Mouse (Mus musculus): ENCODE results near the gene Lrmda. TPM values are rescaled to one million over a fixed set of nuclear protein-coding genes. Genes with fewer than 3 reads are reported as not detected.

Lrmda gene
- polyA plus RNA-seq, 1 experiment, result not detected

DNA sequence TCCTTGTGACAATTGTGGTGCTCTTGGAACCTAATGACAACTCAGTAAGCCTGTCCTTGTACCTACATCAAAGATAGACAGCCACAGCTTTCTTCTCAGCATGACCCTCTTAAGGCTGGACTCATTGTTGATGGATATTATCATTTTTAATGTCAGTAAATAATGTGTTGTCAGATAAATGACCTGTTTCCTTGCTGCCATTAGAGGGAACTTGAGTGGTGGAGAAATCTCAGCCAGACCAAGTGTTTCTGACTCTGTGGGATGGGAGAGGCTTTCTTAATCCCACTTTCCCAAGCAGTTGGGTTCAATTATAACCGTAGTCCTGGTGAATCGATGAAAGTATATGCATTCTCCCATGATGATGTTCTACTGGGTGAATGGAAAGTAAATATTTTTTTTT is 668.9 kb downstream of the Lrmda start:
- no peak for TF ChIP-seq POLR2A (IDR thresholded peaks at IDR 0.05; ENCODE audit: low read depth, low read length)
- TF ChIP-seq CTCF (IDR thresholded peaks at IDR 0.05; ENCODE audit: borderline replicate concordance, insufficient read depth, low read length), result no peak
- H3K27ac ChIP-seq (ENCODE audit: insufficient read depth, low read length), result no peak overlapping the region
- H3K4me1 ChIP-seq (ENCODE audit: control insufficient read depth, insufficient read depth, low read length), result no peaks in the 10 kb centered on the region; the same call in 1 of the 2 replicates
- H3K4me3 ChIP-seq (ENCODE audit: insufficient read depth, low read length), result no peak overlapping the region

DNA sequence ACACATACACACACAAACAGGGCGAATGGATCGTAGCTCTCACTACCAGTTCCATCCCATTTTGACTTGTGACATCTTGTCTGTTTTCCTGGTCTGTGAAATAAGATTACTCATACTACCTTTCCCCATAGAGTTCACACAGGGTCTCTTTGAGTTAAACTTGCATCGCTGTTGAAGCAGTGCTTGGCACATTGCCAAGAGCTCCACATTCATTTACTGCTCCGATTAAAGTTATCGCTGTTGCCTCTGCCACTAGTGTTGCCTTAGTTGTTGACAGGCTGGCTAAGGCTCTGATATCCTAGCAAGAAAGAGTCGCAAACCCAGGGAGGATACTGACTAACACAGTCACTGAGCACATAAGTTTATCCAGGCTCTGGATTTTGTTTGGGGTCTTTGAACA is 675.9 kb downstream of the Lrmda start:
- TF ChIP-seq POLR2A (IDR thresholded peaks at IDR 0.05; ENCODE audit: low read depth, low read length) (no peak), CTCF (IDR thresholded peaks at IDR 0.05; ENCODE audit: borderline replicate concordance, insufficient read depth, low read length) (no peak)
- Histone ChIP-seq H3K4me3 (ENCODE audit: insufficient read depth, low read length) (no peak overlapping the region), H3K27ac (ENCODE audit: insufficient read depth, low read length) (no peak overlapping the region)

DNA sequence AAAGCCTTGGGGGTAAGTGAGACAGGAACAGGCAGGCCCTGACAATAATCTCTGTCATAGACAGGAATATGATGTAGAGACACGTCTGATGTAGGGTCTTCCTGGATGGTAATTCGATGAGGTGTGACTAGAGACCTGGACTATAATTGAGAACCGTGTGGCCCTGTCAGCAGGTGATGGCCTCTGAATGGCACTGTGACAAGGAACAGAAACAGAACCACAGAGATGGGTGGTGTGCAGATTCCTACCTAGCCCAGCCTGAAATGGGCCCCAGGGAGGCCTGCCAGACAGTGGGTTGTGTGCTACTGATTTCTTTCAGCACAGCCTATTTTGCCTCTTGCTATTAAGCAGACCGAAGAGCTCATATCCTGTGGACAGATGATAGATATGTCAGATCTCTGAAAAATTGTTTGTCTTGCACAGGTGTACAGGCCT is 676.4 kb downstream of the Lrmda start:
- TF ChIP-seq CTCF (IDR thresholded peaks at IDR 0.05; ENCODE audit: borderline replicate concordance, insufficient read depth, low read length), result no peak
- TF ChIP-seq POLR2A (IDR thresholded peaks at IDR 0.05; ENCODE audit: low read depth, low read length), result no peak
- no peak overlapping the region for H3K27ac ChIP-seq (ENCODE audit: insufficient read depth, low read length)
- H3K4me3 ChIP-seq (ENCODE audit: insufficient read depth, low read length), result no peak overlapping the region

More for the DNA sequence above, 675.9 kb downstream of the Lrmda start:
- no peaks in the 10 kb centered on the region for H3K4me1 ChIP-seq (ENCODE audit: control insufficient read depth, insufficient read depth, low read length)

DNA sequence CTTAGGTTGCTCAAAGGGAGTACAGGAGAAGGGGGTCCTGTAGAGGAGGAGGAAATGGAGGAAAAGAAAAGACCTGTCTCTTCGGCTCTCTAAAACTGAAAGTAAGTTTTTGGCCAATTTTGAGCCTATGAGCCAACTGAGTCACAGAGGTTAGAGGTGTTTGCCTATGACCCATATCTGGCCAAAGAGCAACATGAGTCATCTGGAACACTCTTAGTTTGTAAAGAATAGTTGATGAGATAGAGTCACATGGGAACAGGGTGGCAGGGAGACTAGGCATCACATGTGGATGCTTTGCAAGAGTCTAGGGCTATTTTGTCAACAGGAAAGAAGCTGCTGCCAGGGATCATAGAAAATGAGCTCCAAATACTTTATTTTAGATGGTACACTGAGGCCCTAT is 680.7 kb downstream of the Lrmda start:
- TF ChIP-seq CTCF (IDR thresholded peaks at IDR 0.05; ENCODE audit: borderline replicate concordance, insufficient read depth, low read length) (no peak), POLR2A (IDR thresholded peaks at IDR 0.05; ENCODE audit: low read depth, low read length) (no peak)
- no peaks in the 10 kb centered on the region for H3K4me1 ChIP-seq (ENCODE audit: control insufficient read depth, insufficient read depth, low read length)

More for the DNA sequence above, 676.4 kb downstream of the Lrmda start:
- H3K4me1 ChIP-seq (ENCODE audit: control insufficient read depth, insufficient read depth, low read length), result no peaks in the 10 kb centered on the region

DNA sequence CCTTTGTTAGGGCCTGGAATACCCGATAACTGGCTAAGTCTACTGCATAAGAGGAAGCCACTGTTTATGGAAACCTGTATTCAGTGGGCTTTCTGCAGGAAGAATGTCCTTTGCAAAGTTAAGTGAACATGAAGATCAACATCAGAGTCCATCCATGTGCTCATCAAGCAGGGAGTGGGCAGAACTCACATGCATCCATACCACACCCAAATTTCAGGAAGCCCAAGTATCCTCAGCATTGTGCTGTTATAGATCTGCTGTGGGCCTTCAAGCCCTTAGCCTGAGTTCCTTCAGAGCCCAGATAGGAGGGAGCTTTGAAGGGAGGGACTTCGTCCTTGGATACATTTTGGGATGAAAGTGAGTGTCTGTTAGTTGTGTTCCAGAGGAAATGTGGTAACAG is 681.2 kb downstream of the Lrmda start:
- no peak overlapping the region for H3K27ac ChIP-seq (ENCODE audit: insufficient read depth, low read length)
- no peak overlapping the region for H3K4me3 ChIP-seq (ENCODE audit: insufficient read depth, low read length)
- no peaks in the 10 kb centered on the region for H3K4me1 ChIP-seq (ENCODE audit: control insufficient read depth, insufficient read depth, low read length)
- TF ChIP-seq CTCF (IDR thresholded peaks at IDR 0.05; ENCODE audit: borderline replicate concordance, insufficient read depth, low read length) (no peak), POLR2A (IDR thresholded peaks at IDR 0.05; ENCODE audit: low read depth, low read length) (no peak)

More for the DNA sequence above, 680.7 kb downstream of the Lrmda start:
- H3K4me3 ChIP-seq (ENCODE audit: insufficient read depth, low read length), result no peak overlapping the region
- no peak overlapping the region for H3K27ac ChIP-seq (ENCODE audit: insufficient read depth, low read length)

DNA sequence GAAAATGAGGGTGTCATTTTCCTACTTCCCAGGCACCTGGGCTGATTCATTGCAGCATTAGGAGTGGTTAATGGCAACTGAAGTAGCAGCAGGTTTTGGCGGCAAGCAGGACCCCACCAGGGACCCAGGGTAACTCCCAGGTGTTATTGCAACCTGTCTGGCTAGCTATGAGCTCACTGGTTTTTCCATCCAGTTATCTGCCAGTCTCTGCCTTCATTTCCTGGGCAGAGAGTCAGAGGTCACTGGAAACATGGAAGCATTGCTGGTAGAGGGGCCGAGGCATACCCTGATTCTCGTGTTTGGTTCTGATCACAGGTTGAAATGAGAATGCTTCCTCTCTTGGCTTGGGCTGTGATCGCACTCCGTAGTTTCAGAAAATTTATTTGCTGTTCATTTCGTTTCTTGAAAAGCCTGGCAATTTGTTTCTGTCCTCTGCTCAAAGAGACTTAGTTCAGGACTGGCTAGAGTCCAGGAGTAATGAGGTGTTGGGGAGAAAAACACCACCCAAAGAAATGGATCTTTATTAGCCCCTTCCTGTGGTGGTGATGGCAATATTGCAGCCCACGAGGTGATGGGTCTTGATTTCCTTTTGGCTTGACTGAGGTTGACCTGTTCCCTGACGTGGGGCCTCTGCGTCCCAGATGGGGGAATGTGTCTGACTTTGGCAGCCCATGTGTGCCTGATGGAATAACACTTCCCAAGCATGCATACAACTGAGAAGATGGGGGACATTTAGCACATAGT is 688.6 kb downstream of the Lrmda start:
- no peak overlapping the region for H3K4me3 ChIP-seq (ENCODE audit: insufficient read depth, low read length)
- no peak for TF ChIP-seq POLR2A (IDR thresholded peaks at IDR 0.05; ENCODE audit: low read depth, low read length)
- no peak for TF ChIP-seq CTCF (IDR thresholded peaks at IDR 0.05; ENCODE audit: borderline replicate concordance, insufficient read depth, low read length)
- no peaks in the 10 kb centered on the region for H3K4me1 ChIP-seq (ENCODE audit: control insufficient read depth, insufficient read depth, low read length)
- no peak overlapping the region for H3K27ac ChIP-seq (ENCODE audit: insufficient read depth, low read length)

DNA sequence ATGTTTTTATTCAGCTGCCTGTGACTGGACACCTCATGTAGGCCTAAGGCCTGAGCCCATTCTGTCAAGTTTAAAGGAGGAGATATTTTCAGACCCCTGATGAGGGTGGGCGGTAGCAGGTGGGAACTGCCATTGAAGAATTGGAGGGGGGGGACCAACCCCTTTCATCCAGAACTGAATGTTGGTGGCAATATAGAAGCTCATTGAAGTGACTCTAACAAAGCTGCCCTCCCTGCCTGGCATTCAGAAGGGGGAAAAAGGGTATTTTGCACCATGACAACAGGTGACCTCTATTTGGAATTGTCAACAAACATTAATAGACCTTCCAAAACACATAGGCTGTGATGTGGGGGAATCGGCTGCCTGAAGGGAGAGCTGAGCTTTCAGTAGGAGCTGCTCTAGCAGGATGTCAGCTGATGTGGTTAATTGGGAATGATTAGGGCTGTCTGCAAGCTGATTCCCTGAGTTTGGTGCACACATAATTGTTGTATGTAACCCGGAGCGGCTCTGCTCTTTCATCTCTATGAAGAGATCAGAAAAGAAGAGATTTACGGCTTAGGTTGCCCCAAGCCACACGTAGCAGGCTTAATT is 690.7 kb downstream of the Lrmda start:
- Histone ChIP-seq H3K27ac (ENCODE audit: insufficient read depth, low read length) (no peak overlapping the region), H3K4me3 (ENCODE audit: insufficient read depth, low read length) (no peak overlapping the region), H3K4me1 (ENCODE audit: control insufficient read depth, insufficient read depth, low read length) (no peaks in the 10 kb centered on the region)
- TF ChIP-seq POLR2A (IDR thresholded peaks at IDR 0.05; ENCODE audit: low read depth, low read length), result no peak

DNA sequence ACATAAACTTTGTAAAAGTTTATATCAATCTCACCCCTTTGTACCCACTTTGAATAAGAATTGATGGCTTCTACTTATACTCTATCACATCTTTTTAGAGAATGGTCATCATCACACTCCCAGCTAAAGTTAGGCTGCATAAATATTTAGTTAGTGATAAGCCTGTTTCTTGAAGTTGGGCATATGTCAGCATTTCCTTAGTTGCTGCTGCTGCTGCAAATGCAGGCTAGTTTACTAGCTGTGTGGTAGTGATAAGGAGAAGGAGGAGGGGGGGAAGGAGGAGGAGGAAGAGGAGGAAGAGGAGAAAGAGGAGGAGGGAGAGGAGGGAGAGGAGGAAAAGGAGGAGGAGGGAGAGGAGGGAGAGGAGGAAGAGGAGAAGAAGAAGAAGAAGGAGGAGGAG is 692.9 kb downstream of the Lrmda start:
- Histone ChIP-seq H3K4me1 (ENCODE audit: control insufficient read depth, insufficient read depth, low read length) (no peaks in the 10 kb centered on the region), H3K4me3 (ENCODE audit: insufficient read depth, low read length) (no peak overlapping the region)
- no peak for TF ChIP-seq CTCF (IDR thresholded peaks at IDR 0.05; ENCODE audit: borderline replicate concordance, insufficient read depth, low read length)

DNA sequence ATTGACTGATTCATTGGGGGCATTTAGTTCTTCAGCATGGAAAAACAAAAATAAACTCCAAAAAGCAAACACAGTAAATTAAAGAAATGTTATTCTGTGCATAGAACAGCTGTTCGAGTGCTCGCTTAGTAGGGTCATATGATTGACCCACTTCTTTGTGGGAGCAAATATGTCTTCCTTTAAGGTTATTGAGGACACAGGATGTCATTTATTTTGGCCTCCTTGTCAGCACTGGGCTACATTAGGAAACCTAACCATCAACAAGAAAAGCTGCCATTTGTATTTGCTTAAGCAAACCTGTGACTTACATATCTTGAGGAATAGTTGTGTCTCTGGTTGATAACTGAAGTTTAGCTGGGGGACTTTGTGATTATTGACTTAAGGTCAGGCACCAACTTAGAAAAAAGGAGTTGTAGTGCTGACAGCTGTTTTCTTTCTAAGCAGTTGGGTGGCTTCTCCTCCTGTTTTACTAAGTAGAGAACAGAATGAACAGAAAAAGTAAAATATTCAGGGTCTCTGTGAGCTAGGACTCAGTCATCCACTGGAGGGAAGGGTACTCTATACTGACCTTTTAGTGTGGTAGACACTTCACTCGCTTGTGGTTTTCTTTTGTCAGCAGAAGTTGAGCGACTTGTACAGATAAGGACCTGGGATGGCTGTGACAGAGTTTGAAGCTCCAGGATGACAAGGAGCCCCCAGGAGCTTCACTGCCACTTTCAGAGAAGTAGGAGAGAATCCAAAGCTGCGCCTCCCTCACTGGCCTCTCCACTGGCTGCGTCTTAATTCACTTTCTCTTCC is 696.3 kb downstream of the Lrmda start:
- Histone ChIP-seq H3K4me1 (ENCODE audit: control insufficient read depth, insufficient read depth, low read length) (no peaks in the 10 kb centered on the region), H3K27ac (ENCODE audit: insufficient read depth, low read length) (no peak overlapping the region), H3K4me3 (ENCODE audit: insufficient read depth, low read length) (no peak overlapping the region)
- no peak for TF ChIP-seq POLR2A (IDR thresholded peaks at IDR 0.05; ENCODE audit: low read depth, low read length)
- no peak for TF ChIP-seq CTCF (IDR thresholded peaks at IDR 0.05; ENCODE audit: borderline replicate concordance, insufficient read depth, low read length)

More for the DNA sequence above, 692.9 kb downstream of the Lrmda start:
- no peak overlapping the region for H3K27ac ChIP-seq (ENCODE audit: insufficient read depth, low read length)

DNA sequence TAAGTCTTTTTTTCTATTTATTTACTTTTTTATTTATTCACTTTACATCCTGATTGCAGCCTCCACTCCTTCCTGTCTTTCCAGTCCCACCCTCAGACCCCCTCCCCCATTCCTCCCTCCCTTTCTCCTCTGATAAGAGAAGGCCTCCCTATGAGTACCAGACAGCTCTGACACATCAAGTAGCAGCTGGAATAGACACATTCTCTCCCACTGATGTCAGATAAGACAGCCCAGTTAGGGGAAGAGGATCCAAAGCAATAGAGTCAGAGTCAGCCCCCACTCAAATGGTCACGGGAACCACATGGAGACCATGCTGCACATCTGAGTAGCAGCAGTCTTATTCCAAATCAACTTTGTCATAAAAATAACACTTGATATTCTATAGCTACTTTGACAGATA is 700.5 kb downstream of the Lrmda start:
- Histone ChIP-seq H3K4me1 (ENCODE audit: control insufficient read depth, insufficient read depth, low read length) (no peaks in the 10 kb centered on the region), H3K27ac (ENCODE audit: insufficient read depth, low read length) (no peak overlapping the region), H3K4me3 (ENCODE audit: insufficient read depth, low read length) (no peak overlapping the region)
- TF ChIP-seq POLR2A (IDR thresholded peaks at IDR 0.05; ENCODE audit: low read depth, low read length) (no peak), CTCF (IDR thresholded peaks at IDR 0.05; ENCODE audit: borderline replicate concordance, insufficient read depth, low read length) (no peak)
